Mouse (Mus musculus) liver, embryonic 11.5 days (tissue): ENCODE results near the gene Olfr543. TPM values are rescaled to one million over a fixed set of nuclear protein-coding genes. Genes with fewer than 3 reads are reported as not detected.

Experiments
- polyA plus RNA-seq: library from polyadenylated mRNA; unstranded; fragments of >200 nt; fragmentation: Nextera tagmentation; extraction: Ambion mirVana; gene quantifications from 2 replicates; pipeline ENCODE4 v1.2.1, GENCODE M21; 2014

Gene Olfr543
- polyA plus RNA-seq, 1 experiment from 2014 or later: 0.47 TPM

Other genes starting within 250 kb of the Olfr543 start
- gene Rhog, start 225.6 kb downstream of the Olfr543 start, polyA plus RNA-seq: 76.8 and 81.1 TPM in 2 replicates
- 22.0 and 23.3 TPM in 2 replicates for gene Stim1, start 213.9 kb downstream of the Olfr543 start, polyA plus RNA-seq
- 284 and 324 TPM in 2 replicates for gene Rrm1, start 40.0 kb downstream of the Olfr543 start, polyA plus RNA-seq
- gene Olfr544, start 6.6 kb upstream of the Olfr543 start, polyA plus RNA-seq: 0.05 and 0.12 TPM in 2 replicates
- gene Olfr545, start 17.9 kb upstream of the Olfr543 start, polyA plus RNA-seq: 0.04 and 0.10 TPM in 2 replicates
- not detected in 2 replicates for gene Olfr547, start 53.1 kb upstream of the Olfr543 start, polyA plus RNA-seq
- not detected in 2 replicates for gene Olfr548-ps1, start 59.2 kb upstream of the Olfr543 start, polyA plus RNA-seq
- gene Olfr549, start 68.2 kb upstream of the Olfr543 start, polyA plus RNA-seq: not detected in 2 replicates
- gene Trim21, start 83.8 kb upstream of the Olfr543 start, polyA plus RNA-seq: 0.88 and 1.3 TPM in 2 replicates
- gene Olfr550, start 89.8 kb upstream of the Olfr543 start, polyA plus RNA-seq: not detected in 2 replicates
- gene Olfr551, start 110.2 kb upstream of the Olfr543 start, polyA plus RNA-seq: not detected in 2 replicates
- not detected in 2 replicates for gene Olfr552, start 116.1 kb upstream of the Olfr543 start, polyA plus RNA-seq
- not detected in 2 replicates for gene Olfr553, start 136.5 kb upstream of the Olfr543 start, polyA plus RNA-seq
- not detected in 2 replicates for gene Olfr554, start 156.8 kb upstream of the Olfr543 start, polyA plus RNA-seq
- not detected in 2 replicates for gene Olfr555, start 177.1 kb upstream of the Olfr543 start, polyA plus RNA-seq
- not detected in 2 replicates for gene Olfr556, start 183.2 kb upstream of the Olfr543 start, polyA plus RNA-seq
- 5.1 and 6.8 TPM in 2 replicates for gene Trim68, start 205.6 kb upstream of the Olfr543 start, polyA plus RNA-seq
- gene Olfr557, start 214.2 kb upstream of the Olfr543 start, polyA plus RNA-seq: not detected in 2 replicates
- gene Olfr558, start 220.5 kb upstream of the Olfr543 start, polyA plus RNA-seq: not detected in 2 replicates
- not detected in 2 replicates for gene Olfr33, start 237.4 kb upstream of the Olfr543 start, polyA plus RNA-seq
- gene Olfr559, start 245.8 kb upstream of the Olfr543 start, polyA plus RNA-seq: not detected in 2 replicates